Mouse (Mus musculus) heart, adult 11 months (tissue): ENCODE results near the gene Themis2.

ENCODE experiments used
- DNase-seq: peaks from one replicate; pipeline ENCODE4 v3.0.0; 2022

Gene Themis2

GRCm38 (mm10) chr4:132796196-132796886 is at the start of gene Themis2:
Themis2 (minus strand) TSS chr4:132796387.
- DNase-seq: peak; percentile 98

GRCm38 (mm10) chr4:132843705-132844071 is 47.5 kb upstream of the Themis2 start:
- DNase-seq: no peak

GRCm38 (mm10) chr4:132842970-132843704 is 47.0 kb upstream of the Themis2 start, which contains the start of gene Ppp1r8:
Ppp1r8 (minus strand) TSS chr4:132843169.
- peak; percentile 99 for DNase-seq

GRCm38 (mm10) chr4:132842281-132842906 is 46.2 kb upstream of the Themis2 start:
- peak; percentile 93 for DNase-seq

GRCm38 (mm10) chr4:132841493-132841892 is 45.3 kb upstream of the Themis2 start:
- DNase-seq: no peak

- peak; percentile 96 for DNase-seq
Observed at GRCm38 (mm10) chr4:132823614-132824366, 27.6 kb upstream of the Themis2 start.

GRCm38 (mm10) chr4:132818442-132818841 is 22.3 kb upstream of the Themis2 start:
- DNase-seq: no peak

- DNase-seq: no peak
Observed at GRCm38 (mm10) chr4:132816855-132817254, 20.7 kb upstream of the Themis2 start.

GRCm38 (mm10) chr4:132816404-132816803 is 20.2 kb upstream of the Themis2 start:
- DNase-seq: peak; percentile 95

- peak; percentile 96 for DNase-seq
Observed at GRCm38 (mm10) chr4:132809621-132810020, 13.4 kb upstream of the Themis2 start.

GRCm38 (mm10) chr4:132807771-132808641 is 11.8 kb upstream of the Themis2 start:
- peak; percentile 94 for DNase-seq

GRCm38 (mm10) chr4:132806620-132807191 is 10.5 kb upstream of the Themis2 start:
- no peak for DNase-seq

- DNase-seq: no peak
Observed at GRCm38 (mm10) chr4:132805599-132806197, 9.5 kb upstream of the Themis2 start.

GRCm38 (mm10) chr4:132805146-132805545 is 9.0 kb upstream of the Themis2 start:
- DNase-seq: peak; percentile 85

- DNase-seq: peak; percentile 93
Observed at GRCm38 (mm10) chr4:132804331-132804730, 8.1 kb upstream of the Themis2 start.

GRCm38 (mm10) chr4:132803876-132804275 is 7.7 kb upstream of the Themis2 start:
- DNase-seq: peak; percentile 90

- DNase-seq: no peak
Observed at GRCm38 (mm10) chr4:132803212-132803611, 7.0 kb upstream of the Themis2 start.

- DNase-seq: peak; percentile 98
Observed at GRCm38 (mm10) chr4:132802171-132802637, 6.0 kb upstream of the Themis2 start.

- peak; percentile 70 for DNase-seq
Observed at GRCm38 (mm10) chr4:132801176-132802077, 5.2 kb upstream of the Themis2 start.

- no peak for DNase-seq
Observed at GRCm38 (mm10) chr4:132799845-132800244, 3.7 kb upstream of the Themis2 start.
